Mouse (Mus musculus) liver, adult 2 months (tissue): Measurements from ENCODE around the gene Gm26992. TPM values are rescaled to one million over a fixed set of nuclear protein-coding genes. Genes with fewer than 3 reads are reported as not detected.

Source experiments
- DNase-seq: peaks from one replicate; pipeline ENCODE4 v3.0.0-alpha.2; 2011; ENCODE audit warnings: low read depth, low spot score; ENCODE audit errors: extremely low read depth
- H3K27ac ChIP-seq: fragments of 200-500 bp; replicated peaks from 2 replicates; pipeline ENCODE4 v1.5.1; 2012; ENCODE audit warnings: low read depth, mild to moderate bottlenecking, control low read depth, inconsistent platforms, low read length; ENCODE audit not compliant: insufficient read depth
- H3K27me3 ChIP-seq: fragments of 200-500 bp; 2 replicates; pipeline ENCODE4 v1.6.1; 2012; ENCODE audit warnings: mild to moderate bottlenecking, moderate library complexity, low read length, inconsistent platforms; ENCODE audit not compliant: control insufficient read depth, insufficient read depth
- H3K36me3 ChIP-seq: fragments of 200-500 bp; 2 replicates; pipeline ENCODE4 v1.6.1; 2012; ENCODE audit warnings: low read length, inconsistent platforms; ENCODE audit not compliant: control insufficient read depth, insufficient read depth
- H3K4me1 ChIP-seq: fragments of 200-500 bp; 2 replicates; pipeline ENCODE4 v1.6.1; 2011; ENCODE audit warnings: low read length; ENCODE audit not compliant: control insufficient read depth, insufficient read depth
- H3K4me3 ChIP-seq: fragments of 200-500 bp; 2 replicates; pipeline ENCODE4 v1.5.1; 2011; ENCODE audit warnings: low read depth, mild to moderate bottlenecking, control low read depth, low read length, moderate library complexity; ENCODE audit not compliant: insufficient read depth
- H3K79me2 ChIP-seq: fragments of 200-500 bp; 2 replicates; pipeline ENCODE4 v1.6.1; 2012; ENCODE audit warnings: inconsistent platforms, mild to moderate bottlenecking, low read length, moderate library complexity; ENCODE audit not compliant: control insufficient read depth, insufficient read depth
- H3K9ac ChIP-seq: fragments of 200-500 bp; 2 replicates; pipeline ENCODE4 v1.6.1; 2012; ENCODE audit warnings: low read depth, mild to moderate bottlenecking, control low read depth, inconsistent platforms, low read length
- CTCF ChIP-seq: fragments of 200-500 bp; IDR thresholded peaks from 2 replicates; pipeline ENCODE4 v1.5.1; 2011; ENCODE audit warnings: low read depth, low read length, control low read depth
- POLR2A ChIP-seq: fragments of 200-500 bp; IDR thresholded peaks from 2 replicates; pipeline ENCODE4 v1.6.1; 2011; ENCODE audit warnings: low read length, control low read depth; ENCODE audit not compliant: insufficient read depth; ENCODE audit errors: extremely low read depth
- WGBS: fragments of 180-500 bp; shearing (Covaris S2); methylation state at CpG from one replicate; pipeline ENCODE4 v1.1.7; 2018; 5-methylcytosine and 5-hydroxymethylcytosine counted together
- polyA plus RNA-seq: library from polyadenylated mRNA; depleted of rRNA; stranded (reverse); fragments of >200 nt; gene quantifications from 2 replicates; pipeline ENCODE4 v1.2.3, GENCODE M21; 2012
- total RNA-seq: library from RNA; depleted of rRNA; stranded (reverse); fragments of >200 nt; gene quantifications from 2 replicates; pipeline ENCODE4 v1.2.3, GENCODE M21; 2014

Gene Gm26992
- total and polyA plus RNA-seq, 2 experiments = not detected

- WGBS = 53% methylated on average over 4 of the region's 4 CpGs
- Histone ChIP-seq H3K79me2 (no peaks in the 10 kb centered on the region), H3K27me3 (no peaks in the 10 kb centered on the region), H3K4me1 (no peaks in the 10 kb centered on the region; the same call in 1 of the 2 replicates), H3K36me3 (peaks cover 4% of the 10 kb centered on the region), H3K4me3 (no peak overlapping the region), H3K27ac (no peak overlapping the region), H3K9ac (no peak overlapping the region)
- peak; percentile 36 for DNase-seq
- TF ChIP-seq POLR2A = no peak
- TF ChIP-seq CTCF = no peak
Observed at GRCm38 (mm10) chrX:103508218-103508617, 86.4 kb downstream of the Gm26992 start.

GRCm38 (mm10) chrX:103509168-103510019, 87.6 kb downstream of the Gm26992 start:
- H3K36me3 ChIP-seq = peaks cover 3% of the 10 kb centered on the region
- DNase-seq = no peak
- no peaks in the 10 kb centered on the region; the same call in 1 of the 2 replicates for H3K4me1 ChIP-seq
- TF ChIP-seq POLR2A (no peak), CTCF (no peak)
- H3K4me3 ChIP-seq = no peak overlapping the region
- H3K27ac ChIP-seq = no peak overlapping the region
- no peaks in the 10 kb centered on the region for H3K79me2 ChIP-seq
- 74% methylated on average over 8 of the region's 8 CpGs for whole genome bisulfite sequencing
- no peaks in the 10 kb centered on the region for H3K27me3 ChIP-seq
- H3K9ac ChIP-seq = no peak overlapping the region

GRCm38 (mm10) chrX:103514782-103515181, 93.0 kb downstream of the Gm26992 start:
- TF ChIP-seq POLR2A = no peak
- TF ChIP-seq CTCF = peak; percentile 39
- Histone ChIP-seq H3K27ac (no peak overlapping the region), H3K36me3 (no peaks in the 10 kb centered on the region), H3K79me2 (no peaks in the 10 kb centered on the region), H3K4me1 (no peaks in the 10 kb centered on the region; the same call in 1 of the 2 replicates), H3K4me3 (no peak overlapping the region), H3K9ac (no peak overlapping the region), H3K27me3 (no peaks in the 10 kb centered on the region)
- DNase-seq = peak; percentile 82
- WGBS = 15% methylated on average over 4 of the region's 4 CpGs

DNA sequence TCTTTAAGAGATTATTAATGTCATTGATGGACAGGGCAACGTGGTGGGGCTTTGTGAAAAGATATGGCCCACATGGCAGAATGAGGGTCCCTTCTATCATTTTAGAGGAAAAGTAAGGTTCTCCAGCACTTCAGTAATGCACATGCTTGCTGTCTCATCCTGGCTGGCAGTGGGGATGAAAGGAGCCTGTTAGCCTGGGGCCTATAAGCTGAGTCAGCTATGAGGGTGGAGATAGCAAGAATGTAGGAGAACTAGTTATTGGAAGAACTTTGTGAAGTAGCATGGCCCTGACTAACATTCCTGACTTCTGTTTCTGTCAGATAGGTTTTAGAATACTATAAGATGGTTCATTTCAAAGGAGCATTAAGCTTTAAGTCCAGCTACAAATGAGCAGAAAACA, 93.5 kb downstream of the Gm26992 start:
- no peak for DNase-seq
- H3K27me3 ChIP-seq = no peaks in the 10 kb centered on the region
- 100% methylated on average over 1 of the region's 1 CpGs for WGBS

DNA sequence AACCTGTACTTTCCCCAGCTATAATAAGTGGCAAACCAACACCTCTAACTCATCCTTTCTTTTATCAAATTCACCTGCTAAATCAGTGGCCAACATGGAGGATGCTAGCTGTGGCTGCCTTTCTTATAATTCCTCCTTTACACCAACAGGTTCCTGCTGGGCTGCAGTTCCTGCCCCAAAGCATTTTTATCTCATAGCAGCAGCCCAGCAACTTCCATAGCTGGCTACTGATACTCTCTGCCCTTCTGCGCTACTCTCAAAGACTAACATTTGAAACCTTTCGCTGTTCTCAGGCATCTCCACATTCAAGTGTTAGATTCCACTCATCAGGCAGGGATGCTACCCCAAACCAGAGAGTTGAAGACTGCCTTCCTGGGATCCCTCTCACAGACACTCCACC, 97.0 kb downstream of the Gm26992 start:
- H3K4me3 ChIP-seq = no peak overlapping the region
- H3K36me3 ChIP-seq = no peaks in the 10 kb centered on the region
- DNase-seq = no peak
- no peak overlapping the region for H3K27ac ChIP-seq
- no peaks in the 10 kb centered on the region; the same call in 1 of the 2 replicates for H3K4me1 ChIP-seq
- H3K27me3 ChIP-seq = no peaks in the 10 kb centered on the region
- TF ChIP-seq CTCF (no peak), POLR2A (no peak)
- H3K9ac ChIP-seq = no peak overlapping the region
- 91% methylated on average over 2 of the region's 2 CpGs for WGBS
- no peaks in the 10 kb centered on the region for H3K79me2 ChIP-seq

More for the DNA sequence above, 93.5 kb downstream of the Gm26992 start:
- Histone ChIP-seq H3K27ac (no peak overlapping the region), H3K4me1 (no peaks in the 10 kb centered on the region; the same call in 1 of the 2 replicates), H3K36me3 (no peaks in the 10 kb centered on the region), H3K79me2 (no peaks in the 10 kb centered on the region), H3K9ac (no peak overlapping the region), H3K4me3 (no peak overlapping the region)
- TF ChIP-seq POLR2A (no peak), CTCF (no peak)

GRCm38 (mm10) chrX:103519547-103519946, 97.7 kb downstream of the Gm26992 start:
- H3K27me3 ChIP-seq = no peaks in the 10 kb centered on the region
- no peaks in the 10 kb centered on the region for H3K36me3 ChIP-seq
- no peaks in the 10 kb centered on the region for H3K79me2 ChIP-seq
- 94% methylated on average over 3 of the region's 3 CpGs for WGBS
- no peak for DNase-seq
- H3K4me1 ChIP-seq = no peaks in the 10 kb centered on the region
- TF ChIP-seq CTCF = no peak
- no peak for TF ChIP-seq POLR2A
- H3K27ac ChIP-seq = no peak overlapping the region
- H3K9ac ChIP-seq = no peak overlapping the region
- H3K4me3 ChIP-seq = no peak overlapping the region
